Mouse (Mus musculus) megakaryocyte progenitor cell, adult 5-6 weeks (primary cell): ENCODE data around the gene Kcnc1. TPM values are rescaled to one million over a fixed set of nuclear protein-coding genes. Genes with fewer than 3 reads are reported as not detected.

ENCODE experiments used
- ATAC-seq: replicated peaks from 2 replicates; pipeline ENCODE4 v1.8.0; 2016; ENCODE audit warnings: mild to moderate bottlenecking, moderate TSS enrichment, inconsistent platforms; ENCODE audit not compliant: poor library complexity
- total RNA-seq, 2 experiments: library from RNA; stranded (forward) in 1 of 2; stranded (reverse) in 1 of 2; fragments of 157-497, 149-512 nt in 1 of 2; fragments of 200-1000 nt in 1 of 2; gene quantifications; 2 replicates each; pipeline versions ENCODE4 v1.2.3 to v1.2.4; 2015 to 2017

Gene Kcnc1
- total RNA-seq, 2 experiments from 2014 or later: 1.2 TPM; not detected in 1

DNA sequence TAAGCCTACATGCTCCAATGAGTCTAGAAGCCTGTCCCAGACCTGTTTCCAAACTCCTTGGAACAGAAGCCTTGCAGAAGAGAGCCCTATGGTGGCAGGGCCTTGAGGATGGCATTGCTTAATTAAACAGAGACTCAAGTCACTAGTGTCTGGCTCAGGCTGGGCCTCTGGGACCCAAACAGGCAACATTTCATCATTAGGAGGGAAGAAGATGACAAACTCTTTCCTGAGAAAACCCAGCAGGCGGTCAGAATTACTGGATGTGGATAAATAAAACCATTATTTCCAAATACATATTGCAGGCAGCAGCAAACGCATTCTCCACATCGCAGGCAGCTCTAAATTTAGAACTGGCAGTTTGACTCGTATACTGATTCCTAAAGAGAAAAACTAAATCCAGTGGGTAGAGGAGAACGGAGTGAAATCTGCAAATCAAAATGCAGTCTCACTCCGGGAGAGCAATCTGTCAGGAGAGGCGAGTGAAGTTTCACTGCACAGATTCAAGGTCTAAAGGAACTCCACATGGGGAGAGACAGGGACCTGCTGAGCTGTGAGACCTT, 70.2 kb downstream of the Kcnc1 start:
- ATAC-seq: no peak

DNA sequence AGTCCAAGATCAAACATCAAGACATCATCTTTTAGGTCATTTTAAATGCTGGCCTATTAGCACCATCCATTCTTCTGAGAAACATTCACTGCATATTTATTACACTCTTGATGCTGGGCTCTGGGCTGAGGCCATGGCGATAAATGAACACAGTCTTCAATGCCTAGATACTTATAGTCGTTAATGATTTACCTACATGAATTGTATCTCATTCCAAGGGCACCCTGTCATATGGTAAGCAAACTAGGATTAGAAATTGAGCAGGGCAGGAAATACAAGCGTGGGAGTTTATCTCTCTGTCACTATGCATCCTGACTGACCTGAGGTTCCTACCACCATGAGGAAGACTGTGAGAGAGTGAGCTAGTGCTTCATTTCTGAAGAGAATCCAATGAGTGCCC, 73.2 kb downstream of the Kcnc1 start:
- ATAC-seq: no peak

DNA sequence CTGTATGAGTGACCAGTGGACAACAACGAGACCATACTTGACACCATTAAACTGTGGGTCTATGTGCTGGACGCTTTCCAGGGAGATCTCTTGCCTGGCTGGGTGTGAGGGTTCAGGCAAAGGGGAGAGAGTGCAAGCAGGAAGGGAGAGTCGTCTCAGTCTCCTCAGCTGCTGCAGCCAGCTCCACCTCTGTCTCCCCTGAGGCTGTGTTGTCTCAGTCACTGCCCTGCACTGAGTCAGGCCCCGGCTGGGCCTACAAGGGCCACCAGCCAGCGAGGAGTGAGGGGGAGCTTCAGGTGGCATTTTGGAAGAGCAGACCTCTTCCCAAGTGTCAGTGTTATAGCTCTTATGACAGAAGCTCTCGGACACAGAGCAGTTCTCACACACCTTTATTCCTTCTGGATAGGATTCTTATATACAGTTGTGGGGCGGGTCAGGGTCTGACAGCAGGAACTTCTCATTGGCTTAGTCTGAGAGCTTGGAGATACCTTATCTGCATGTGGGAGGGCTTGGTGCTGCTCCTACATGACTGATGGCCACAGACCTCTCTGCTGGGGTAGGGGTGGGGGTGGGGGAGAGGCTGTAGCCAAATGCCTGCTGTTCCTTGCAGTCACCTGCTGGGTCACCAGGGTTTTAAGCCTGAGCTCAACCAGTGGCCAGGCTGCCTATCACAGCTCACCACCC, 74.9 kb downstream of the Kcnc1 start:
- no peak for ATAC-seq

DNA sequence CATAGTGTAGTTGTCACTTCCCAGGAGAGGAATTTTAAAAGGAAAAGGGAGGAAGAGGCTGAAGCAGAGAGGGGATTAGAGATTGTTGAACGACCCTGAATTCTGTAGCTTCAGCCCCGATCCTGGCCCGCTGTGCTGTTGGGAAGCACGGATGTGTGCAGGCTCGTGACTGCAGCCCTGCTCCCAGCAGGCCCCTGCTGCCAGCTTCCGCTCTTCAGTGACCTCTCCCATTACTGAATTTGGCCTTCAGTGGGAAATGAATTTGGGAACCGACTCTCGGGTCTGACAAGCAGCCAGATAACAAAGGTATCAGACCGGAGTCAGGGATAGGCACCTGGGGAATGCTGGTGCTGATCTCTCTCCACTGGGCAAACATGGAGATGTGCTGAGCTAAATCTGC, 76.8 kb downstream of the Kcnc1 start:
- no peak for ATAC-seq

DNA sequence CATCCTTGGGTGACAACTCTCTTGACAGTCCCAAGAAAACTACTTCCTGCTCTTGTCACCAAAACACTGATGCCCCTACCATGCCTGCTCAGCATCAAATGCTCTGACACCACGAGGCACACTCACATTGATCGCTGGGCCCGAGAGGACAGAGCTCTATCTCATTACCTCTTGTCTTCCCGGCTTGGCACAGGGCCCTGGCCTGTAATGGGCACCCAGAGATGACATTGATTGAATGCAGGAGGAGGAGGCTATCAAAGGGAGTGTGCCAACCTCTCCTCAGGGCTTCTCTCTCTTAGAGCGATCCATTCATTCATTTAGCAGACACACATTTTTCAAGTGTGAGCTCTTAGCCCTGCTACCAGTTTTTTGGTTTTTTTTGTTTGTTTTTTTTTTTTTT, 79.2 kb downstream of the Kcnc1 start:
- ATAC-seq: no peak

DNA sequence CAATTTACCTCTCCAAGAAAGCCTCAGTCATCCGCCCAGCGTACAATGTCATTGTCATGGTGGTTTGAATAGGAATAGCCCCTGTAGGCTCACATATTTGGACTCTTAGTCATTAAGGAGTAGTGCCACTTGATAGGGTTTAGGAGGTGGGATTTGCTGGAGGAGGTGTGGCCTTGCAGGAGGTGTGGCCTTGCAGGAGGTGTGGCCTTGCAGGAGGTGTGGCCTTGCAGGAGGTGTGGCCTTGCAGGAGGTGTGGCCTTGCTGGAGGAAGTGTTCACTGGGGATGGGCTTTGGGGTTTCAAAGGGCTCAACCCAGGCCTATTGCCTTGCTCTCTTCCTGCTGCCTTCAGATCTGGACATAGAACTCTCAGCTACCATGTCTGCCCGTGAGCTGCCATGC, 81.2 kb downstream of the Kcnc1 start:
- peak; percentile 72 for ATAC-seq

DNA sequence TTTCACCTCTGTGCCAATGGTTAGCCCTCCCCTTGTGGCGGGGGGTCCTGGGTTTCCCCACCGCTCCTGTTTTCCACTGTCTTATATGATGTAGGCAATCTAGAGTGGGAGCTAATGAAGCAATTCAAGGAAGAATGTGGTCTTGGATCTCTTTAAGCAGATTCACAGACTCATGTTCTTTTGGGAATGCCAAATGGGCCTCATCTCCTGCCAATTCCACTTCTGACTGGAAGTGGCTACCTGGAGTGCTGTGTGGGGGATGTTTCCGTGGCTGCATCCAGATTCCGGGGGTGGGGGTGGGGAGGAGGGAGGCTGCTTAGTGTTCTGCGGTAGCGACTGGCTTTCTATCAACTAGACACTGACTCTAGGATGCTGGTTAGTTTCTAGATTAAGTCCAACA, 83.5 kb downstream of the Kcnc1 start:
- no peak for ATAC-seq

DNA sequence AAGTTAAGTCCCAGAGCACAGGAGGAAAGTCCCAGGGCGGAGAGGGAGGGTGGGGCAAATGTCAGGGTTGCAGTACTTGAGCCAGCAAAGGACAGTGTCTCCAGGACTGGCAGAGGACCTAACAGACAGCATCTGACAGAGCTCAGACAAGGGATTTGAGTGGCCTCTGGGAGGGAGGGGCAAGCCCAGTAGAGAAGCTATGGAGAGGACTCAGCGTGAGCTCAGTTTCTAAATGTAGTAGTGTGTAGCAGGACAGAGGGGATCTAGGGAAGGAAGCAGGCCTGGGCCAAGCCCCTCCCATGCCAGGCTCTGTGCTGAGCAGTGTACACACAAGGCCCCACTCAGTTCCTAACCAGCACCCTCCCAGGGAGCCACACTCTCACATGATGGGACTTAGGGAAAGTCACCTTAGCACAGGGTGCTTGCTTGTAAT, 85.8 kb downstream of the Kcnc1 start:
- ATAC-seq: no peak

DNA sequence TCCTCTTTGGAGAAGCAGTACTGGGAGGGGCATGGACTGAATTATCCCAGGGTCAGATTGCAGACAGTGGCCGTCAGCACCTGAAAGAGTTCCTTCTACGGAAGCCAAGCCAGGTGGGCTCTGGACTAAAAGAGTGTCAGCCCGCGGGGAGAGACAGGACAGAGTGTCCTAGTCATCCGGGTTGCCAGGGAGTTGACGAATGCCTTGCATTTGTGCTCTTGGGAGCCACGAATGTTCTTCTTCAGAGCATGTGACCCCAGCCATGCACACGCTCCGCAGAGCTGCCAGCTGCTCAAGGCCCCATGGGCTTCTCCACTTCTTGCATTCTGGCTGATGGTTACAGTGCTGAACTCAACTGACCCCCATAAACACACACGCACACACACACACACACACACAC, 86.8 kb downstream of the Kcnc1 start:
- no peak for ATAC-seq

DNA sequence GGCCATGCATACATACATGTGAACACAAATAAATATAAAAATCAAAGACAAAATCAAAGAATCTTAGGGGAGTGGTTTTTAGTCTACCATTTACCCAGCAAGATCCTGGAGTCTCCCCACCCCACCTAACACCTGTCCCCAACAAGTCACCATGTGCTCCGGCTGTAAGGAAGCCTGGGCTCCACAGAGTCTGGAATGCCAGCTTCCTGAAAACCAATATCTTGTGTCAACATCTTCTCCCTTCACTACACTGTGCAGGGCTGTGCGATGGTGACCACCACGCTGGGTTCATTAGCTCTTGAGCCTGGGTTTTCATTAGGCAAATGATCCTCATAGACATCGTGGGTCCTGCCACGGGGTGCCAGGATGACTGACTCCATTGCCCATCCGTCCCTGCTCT, 87.9 kb downstream of the Kcnc1 start:
- ATAC-seq: no peak

DNA sequence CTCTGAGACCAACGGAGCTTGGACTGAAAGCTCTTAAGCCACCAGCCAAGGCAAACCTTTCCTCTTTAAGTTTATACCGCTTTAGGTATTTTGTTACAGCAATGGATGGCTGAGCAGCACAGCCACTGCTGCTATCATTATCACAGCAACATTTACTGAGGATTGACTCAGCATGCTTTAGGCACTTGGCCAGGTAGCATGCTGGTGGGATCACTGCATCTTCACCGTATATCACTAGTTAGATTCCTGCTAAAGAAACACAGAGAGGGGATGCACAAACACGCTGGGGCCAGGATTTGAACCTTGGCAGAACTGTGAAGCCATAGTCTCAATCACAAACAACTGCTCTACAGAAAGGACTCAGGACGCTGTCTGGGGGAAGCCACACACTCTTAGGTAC, 90.5 kb downstream of the Kcnc1 start:
- no peak for ATAC-seq

DNA sequence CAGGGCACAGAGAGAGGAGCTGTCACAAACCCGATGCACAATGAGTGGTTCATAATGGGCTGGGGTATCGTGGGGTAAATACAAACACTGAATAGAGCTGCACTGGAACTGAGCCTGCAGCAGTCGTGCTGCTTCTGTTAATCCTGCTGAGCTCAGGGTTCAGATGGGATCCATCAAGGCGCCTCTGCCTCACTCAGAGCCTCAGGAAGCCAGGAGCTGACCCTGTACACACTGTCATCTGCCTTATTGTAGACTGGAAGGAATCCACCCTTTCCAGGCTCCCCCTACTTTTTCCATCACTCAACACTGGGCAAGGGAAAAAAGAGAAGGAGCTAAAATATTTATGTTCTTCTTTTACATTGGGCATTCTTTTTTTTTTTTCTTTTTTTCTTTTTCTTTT, 91.1 kb downstream of the Kcnc1 start:
- ATAC-seq: no peak

Other genes with a start within 250 kb of the Kcnc1 start
- not detected in 2 replicates for gene Abcc8, start 216.5 kb upstream of the Kcnc1 start, total RNA-seq (2015)
- gene Abcc8, start 216.5 kb upstream of the Kcnc1 start, total RNA-seq (2017): not detected in 2 replicates
- gene Ush1c, start 158.0 kb upstream of the Kcnc1 start, total RNA-seq (2015): not detected in 2 replicates
- not detected in 2 replicates for gene Ush1c, start 158.0 kb upstream of the Kcnc1 start, total RNA-seq (2017)
- not detected in 2 replicates for gene Otog, start 155.5 kb upstream of the Kcnc1 start, total RNA-seq (2015)
- not detected in 2 replicates for gene Otog, start 155.5 kb upstream of the Kcnc1 start, total RNA-seq (2017)
- not detected in 2 replicates for gene Myod1, start 20.0 kb upstream of the Kcnc1 start, total RNA-seq (2015)
- gene Myod1, start 20.0 kb upstream of the Kcnc1 start, total RNA-seq (2017): not detected in 2 replicates
- 4.0 and 6.6 TPM in 2 replicates for gene Sergef, start 243.3 kb downstream of the Kcnc1 start, total RNA-seq (2015)
- gene Sergef, start 243.3 kb downstream of the Kcnc1 start, total RNA-seq (2017): 8.1 and 10.8 TPM in 2 replicates